Mouse (Mus musculus): ENCODE data around the gene Coro1c. TPM values are rescaled to one million over a fixed set of nuclear protein-coding genes. Genes with fewer than 3 reads are reported as not detected.

Gene Coro1c
- polyA plus RNA-seq, 1 experiment: 202 TPM

DNA sequence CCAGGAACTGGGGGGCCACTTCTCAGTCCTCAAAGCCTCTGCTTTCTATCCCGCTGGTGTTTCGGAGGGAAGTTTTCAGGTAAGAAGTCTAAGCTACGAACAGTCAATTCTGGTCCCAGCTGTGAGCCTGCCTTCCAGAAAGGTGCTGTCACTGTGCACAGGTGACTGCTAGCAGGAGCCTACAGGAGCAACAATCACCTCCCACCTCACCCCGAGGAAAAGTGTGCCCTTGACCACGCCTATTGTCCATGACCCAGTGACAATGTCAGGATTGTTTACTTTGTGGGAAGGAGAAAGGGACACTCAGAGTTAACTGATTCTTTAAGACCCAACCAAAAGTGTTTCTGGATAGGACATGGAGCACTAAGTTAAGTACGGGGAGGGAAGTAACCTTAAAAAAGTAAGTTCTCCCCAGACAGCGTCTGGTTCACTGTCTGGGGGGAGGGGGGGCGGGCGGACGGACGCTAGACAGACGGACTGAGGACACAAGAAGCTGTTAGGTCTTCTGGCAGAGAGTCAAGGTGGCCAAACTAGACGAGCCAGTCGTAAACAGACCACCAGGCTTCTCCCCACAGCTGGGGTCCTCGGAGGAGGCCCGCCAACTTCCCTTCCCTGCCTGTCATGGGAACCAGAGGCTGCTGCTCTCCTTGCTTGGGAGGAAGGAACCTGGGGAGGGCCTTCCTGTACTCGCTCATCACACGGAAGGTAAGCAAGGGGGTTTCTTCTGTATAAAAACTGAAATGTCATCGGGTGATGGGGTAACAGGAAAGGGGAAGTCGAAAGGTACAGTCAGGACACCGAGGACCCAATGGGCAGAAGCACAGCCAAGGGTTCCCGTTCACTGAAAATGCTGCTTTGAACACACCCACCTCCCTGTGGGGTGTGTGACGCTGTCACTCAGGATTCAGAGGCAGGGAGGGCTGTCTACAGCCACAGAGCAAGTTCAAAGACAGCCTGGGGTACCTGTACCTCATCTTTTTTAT lies 67.0 kb downstream of the Coro1c start:
- DNase-seq (ENCODE audit: low read depth): no peak
- TF ChIP-seq CTCF (IDR thresholded peaks at IDR 0.05; ENCODE audit: borderline replicate concordance, extremely low read depth, insufficient read depth, insufficient read length): no peak
- no peak for TF ChIP-seq POLR2A (IDR thresholded peaks at IDR 0.05; ENCODE audit: borderline replicate concordance, extremely low read depth, insufficient read depth, insufficient read length, poor library complexity, severe bottlenecking)

- TF ChIP-seq POLR2A (IDR thresholded peaks at IDR 0.05; ENCODE audit: borderline replicate concordance, extremely low read depth, insufficient read depth, insufficient read length, poor library complexity, severe bottlenecking) (no peak), CTCF (IDR thresholded peaks at IDR 0.05; ENCODE audit: borderline replicate concordance, extremely low read depth, insufficient read depth, insufficient read length) (no peak)
- DNase-seq (ENCODE audit: low read depth): no peak
Measured at GRCm38 (mm10) chr5:113840443-113840842, 68.1 kb downstream of the Coro1c start.

DNA sequence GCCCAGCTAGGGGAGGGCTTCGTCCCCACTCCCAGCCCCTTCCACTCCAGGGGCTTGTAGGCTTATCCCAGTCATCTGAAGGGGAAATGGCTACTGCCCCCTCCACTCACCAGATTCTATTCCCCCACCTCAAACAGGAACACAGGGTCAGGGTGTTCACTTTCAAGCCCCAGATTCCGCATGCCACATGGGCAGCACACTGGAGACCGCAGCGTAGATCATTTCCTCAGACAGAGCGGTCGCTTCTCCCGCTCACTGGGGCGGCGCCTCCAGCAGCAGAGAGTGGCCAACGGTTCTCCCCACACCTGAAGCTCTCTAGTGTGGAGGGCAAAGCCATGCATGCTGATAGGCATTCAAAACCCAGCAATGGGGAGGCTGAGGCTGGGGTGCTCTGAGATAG lies 71.6 kb downstream of the Coro1c start:
- no peak for DNase-seq (ENCODE audit: low read depth)

GRCm38 (mm10) chr5:113833316-113833947 lies 75.1 kb downstream of the Coro1c start:
- no peak for DNase-seq (ENCODE audit: low read depth)
- TF ChIP-seq POLR2A (IDR thresholded peaks at IDR 0.05; ENCODE audit: borderline replicate concordance, extremely low read depth, insufficient read depth, insufficient read length, poor library complexity, severe bottlenecking): no peak
- TF ChIP-seq CTCF (IDR thresholded peaks at IDR 0.05; ENCODE audit: borderline replicate concordance, extremely low read depth, insufficient read depth, insufficient read length): no peak

More for the DNA sequence above, 71.6 kb downstream of the Coro1c start:
- TF ChIP-seq CTCF (IDR thresholded peaks at IDR 0.05; ENCODE audit: borderline replicate concordance, extremely low read depth, insufficient read depth, insufficient read length) (no peak), POLR2A (IDR thresholded peaks at IDR 0.05; ENCODE audit: borderline replicate concordance, extremely low read depth, insufficient read depth, insufficient read length, poor library complexity, severe bottlenecking) (no peak)

DNA sequence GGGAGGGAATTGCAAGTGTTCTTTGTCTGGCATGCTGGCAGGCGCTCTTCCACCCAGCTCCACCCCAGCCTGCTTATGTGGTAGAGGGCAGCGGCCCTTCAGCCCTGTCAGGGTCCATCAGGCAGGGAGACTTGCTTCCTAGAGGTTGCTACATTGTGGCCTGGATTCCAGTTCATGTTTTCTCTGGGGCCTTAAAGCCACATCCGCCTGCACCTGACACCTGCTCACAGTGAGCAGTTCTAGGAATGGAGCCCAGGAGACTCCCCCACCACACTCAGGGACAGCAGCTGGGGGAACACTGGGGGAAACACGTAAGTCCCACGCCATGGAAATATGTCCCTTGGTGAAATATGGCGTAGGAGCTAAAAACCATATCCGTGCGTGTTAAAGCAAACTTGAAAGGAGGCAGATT lies 76.1 kb downstream of the Coro1c start, which contains the start of gene Selplg:
TSS of gene Selplg (minus strand) at position 155 of the 412 bp plus-strand sequence.
- no peak for TF ChIP-seq CTCF (IDR thresholded peaks at IDR 0.05; ENCODE audit: borderline replicate concordance, extremely low read depth, insufficient read depth, insufficient read length)
- no peak for TF ChIP-seq POLR2A (IDR thresholded peaks at IDR 0.05; ENCODE audit: borderline replicate concordance, extremely low read depth, insufficient read depth, insufficient read length, poor library complexity, severe bottlenecking)
- no peak for DNase-seq (ENCODE audit: low read depth)

DNA sequence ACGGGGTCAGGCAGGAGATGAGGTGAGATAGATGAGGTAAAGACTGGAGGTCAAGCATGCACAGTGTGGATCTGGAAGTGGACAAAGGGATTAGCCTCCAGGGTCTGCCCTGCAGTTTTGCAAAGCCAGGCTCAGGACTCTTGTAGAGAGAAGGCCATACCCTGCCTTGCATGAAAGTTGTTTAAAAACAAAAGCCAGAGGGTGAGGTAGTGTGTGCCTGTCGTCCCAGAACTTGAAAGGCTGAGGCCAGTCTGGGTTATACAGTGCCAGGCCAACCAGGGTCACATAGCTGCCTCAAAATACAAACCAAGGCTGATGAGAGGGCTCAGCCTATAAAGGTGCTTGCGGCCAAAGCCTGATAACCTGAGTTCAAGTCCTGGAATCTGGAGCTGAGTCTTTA lies 76.8 kb downstream of the Coro1c start:
- no peak for TF ChIP-seq CTCF (IDR thresholded peaks at IDR 0.05; ENCODE audit: borderline replicate concordance, extremely low read depth, insufficient read depth, insufficient read length)
- TF ChIP-seq POLR2A (IDR thresholded peaks at IDR 0.05; ENCODE audit: borderline replicate concordance, extremely low read depth, insufficient read depth, insufficient read length, poor library complexity, severe bottlenecking): no peak
- DNase-seq (ENCODE audit: low read depth): no peak

GRCm38 (mm10) chr5:113830796-113831195 lies 77.8 kb downstream of the Coro1c start:
- no peak for TF ChIP-seq POLR2A (IDR thresholded peaks at IDR 0.05; ENCODE audit: borderline replicate concordance, extremely low read depth, insufficient read depth, insufficient read length, poor library complexity, severe bottlenecking)
- TF ChIP-seq CTCF (IDR thresholded peaks at IDR 0.05; ENCODE audit: borderline replicate concordance, extremely low read depth, insufficient read depth, insufficient read length): no peak
- DNase-seq (ENCODE audit: low read depth): no peak

DNA sequence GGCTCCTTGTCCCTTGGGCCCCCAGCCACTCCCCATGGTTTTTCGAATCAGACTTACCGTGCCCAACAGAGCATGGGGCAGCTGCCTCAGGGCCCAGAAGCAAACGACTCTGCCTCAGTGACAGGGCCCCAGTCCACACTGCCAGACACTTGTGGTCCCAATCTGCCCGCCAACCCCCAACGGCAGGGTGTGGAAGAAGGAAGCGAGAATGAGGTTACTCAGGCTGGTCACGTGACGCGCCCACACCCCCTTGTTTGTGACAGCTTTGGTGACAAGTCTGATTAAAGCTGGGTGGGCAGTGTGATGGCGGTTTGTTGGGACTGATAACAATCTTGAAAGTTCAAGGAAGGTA lies 78.3 kb downstream of the Coro1c start:
- no peak for DNase-seq (ENCODE audit: low read depth)
- TF ChIP-seq POLR2A (IDR thresholded peaks at IDR 0.05; ENCODE audit: borderline replicate concordance, extremely low read depth, insufficient read depth, insufficient read length, poor library complexity, severe bottlenecking) (no peak), CTCF (IDR thresholded peaks at IDR 0.05; ENCODE audit: borderline replicate concordance, extremely low read depth, insufficient read depth, insufficient read length) (no peak)

DNA sequence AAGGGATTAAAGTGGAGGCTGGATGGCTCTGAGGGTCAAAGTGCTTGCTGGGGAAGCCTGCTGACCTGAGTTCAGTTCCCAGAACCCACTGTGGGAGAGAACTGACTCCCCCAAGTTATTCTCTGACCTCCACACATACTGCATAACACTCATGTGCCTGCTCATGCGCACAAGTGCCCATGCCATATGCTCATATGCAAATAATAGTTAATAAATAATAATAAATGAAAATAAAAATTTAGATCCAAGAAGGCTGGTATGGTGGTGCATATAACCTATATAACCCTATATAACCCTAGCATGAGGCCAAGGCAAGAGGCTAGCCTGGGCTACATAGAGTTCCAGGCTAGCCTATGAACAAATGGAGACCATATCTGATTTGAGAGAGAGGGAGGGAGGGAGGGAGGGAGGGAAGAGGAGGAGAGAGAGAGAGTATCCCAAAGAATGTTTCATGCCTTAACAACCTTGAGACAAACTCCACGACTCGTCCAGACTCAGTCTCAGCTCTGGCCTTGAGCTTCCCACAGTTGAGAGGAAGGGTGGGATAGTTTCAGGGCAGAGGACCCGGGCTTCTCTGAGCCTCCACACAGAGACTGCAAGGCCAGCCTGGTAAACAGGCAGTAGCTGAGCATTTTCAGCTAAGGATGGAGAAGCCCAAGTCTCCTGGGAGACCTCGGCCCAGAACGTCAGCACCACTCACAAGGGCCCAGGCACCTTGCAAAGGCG lies 78.8 kb downstream of the Coro1c start:
- TF ChIP-seq CTCF (IDR thresholded peaks at IDR 0.05; ENCODE audit: borderline replicate concordance, extremely low read depth, insufficient read depth, insufficient read length) (no peak), POLR2A (IDR thresholded peaks at IDR 0.05; ENCODE audit: borderline replicate concordance, extremely low read depth, insufficient read depth, insufficient read length, poor library complexity, severe bottlenecking) (no peak)
- no peak for DNase-seq (ENCODE audit: low read depth)

- TF ChIP-seq POLR2A (IDR thresholded peaks at IDR 0.05; ENCODE audit: borderline replicate concordance, extremely low read depth, insufficient read depth, insufficient read length, poor library complexity, severe bottlenecking): no peak
- no peak for TF ChIP-seq CTCF (IDR thresholded peaks at IDR 0.05; ENCODE audit: borderline replicate concordance, extremely low read depth, insufficient read depth, insufficient read length)
Measured at GRCm38 (mm10) chr5:113828481-113828880, 80.1 kb downstream of the Coro1c start.

DNA sequence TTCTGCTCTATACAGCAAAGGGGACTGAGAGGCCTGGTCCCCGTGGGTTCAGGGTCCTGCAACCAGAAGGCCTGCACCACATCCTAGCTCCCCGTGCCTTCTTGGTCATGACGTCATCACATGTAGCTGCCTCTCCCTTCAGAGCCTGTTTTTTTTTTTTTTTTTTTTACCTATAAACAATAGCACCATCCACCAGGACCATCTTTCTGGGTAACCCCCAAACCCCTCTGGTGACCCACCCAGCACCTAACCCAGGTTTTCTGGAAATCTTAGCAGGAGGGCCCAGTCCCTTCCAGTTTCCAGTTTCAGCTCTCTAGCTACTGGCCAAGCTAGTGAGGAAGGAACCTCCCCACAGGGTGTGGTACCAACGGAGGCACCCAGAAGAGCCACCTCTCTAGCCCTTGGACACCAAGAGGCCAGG lies 80.6 kb downstream of the Coro1c start:
- no peak for DNase-seq (ENCODE audit: low read depth)
- no peak for TF ChIP-seq CTCF (IDR thresholded peaks at IDR 0.05; ENCODE audit: borderline replicate concordance, extremely low read depth, insufficient read depth, insufficient read length)
- TF ChIP-seq POLR2A (IDR thresholded peaks at IDR 0.05; ENCODE audit: borderline replicate concordance, extremely low read depth, insufficient read depth, insufficient read length, poor library complexity, severe bottlenecking): no peak

More at GRCm38 (mm10) chr5:113828481-113828880, 80.1 kb downstream of the Coro1c start:
- DNase-seq (ENCODE audit: low read depth): no peak
